Mouse (Mus musculus) neural tube, embryonic 13.5 days (tissue): Measurements from ENCODE around the gene Spsb4. TPM values are rescaled to one million over a fixed set of nuclear protein-coding genes. Genes with fewer than 3 reads are reported as not detected.

Source experiments
- ATAC-seq: fragments of 200-750 bp; cut with Nextera tagmentation; 2 replicates; pipeline ENCODE4 v1.8.0; 2017; ENCODE audit warnings: low read depth, mild to moderate bottlenecking, moderate TSS enrichment, moderate library complexity
- H3K27ac ChIP-seq: fragments of 300-500 bp; sonication (generic); replicated peaks from 2 replicates; pipeline ENCODE4 v1.5.1; 2015; ENCODE audit warnings: moderate library complexity, mild to moderate bottlenecking, inconsistent platforms
- H3K27me3 ChIP-seq: fragments of 300-500 bp; sonication (generic); 2 replicates; pipeline ENCODE4 v1.6.1; 2015; ENCODE audit warnings: mild to moderate bottlenecking, inconsistent platforms
- H3K36me3 ChIP-seq: fragments of 300-500 bp; sonication (generic); 2 replicates; pipeline ENCODE4 v1.6.1; 2015; ENCODE audit warnings: mild to moderate bottlenecking, inconsistent platforms
- H3K4me1 ChIP-seq: fragments of 300-500 bp; sonication (generic); replicated peaks from 2 replicates; pipeline ENCODE4 v1.6.1; 2015; ENCODE audit warnings: inconsistent platforms
- H3K4me2 ChIP-seq: fragments of 300-500 bp; sonication (generic); 2 replicates; pipeline ENCODE4 v1.6.1; 2015; ENCODE audit warnings: inconsistent platforms, mild to moderate bottlenecking, moderate library complexity
- H3K4me3 ChIP-seq: fragments of 300-500 bp; sonication (generic); 2 replicates; pipeline ENCODE4 v1.5.1; 2015; ENCODE audit warnings: mild to moderate bottlenecking, inconsistent platforms
- H3K9ac ChIP-seq: fragments of 300-500 bp; sonication (generic); 2 replicates; pipeline ENCODE4 v1.6.1; 2015; ENCODE audit warnings: moderate library complexity, mild to moderate bottlenecking, inconsistent platforms
- H3K9me3 ChIP-seq: fragments of 300-500 bp; sonication (generic); 2 replicates; pipeline ENCODE4 v1.6.1; 2016; ENCODE audit warnings: inconsistent platforms
- WGBS: fragments of 180-500 bp; shearing (Covaris S2); methylation state at CpG from one replicate; pipeline ENCODE4 v1.1.7; 2015; 5-methylcytosine and 5-hydroxymethylcytosine counted together
- polyA plus RNA-seq: library from polyadenylated mRNA; unstranded; fragments of >200 nt; fragmentation: Nextera tagmentation; extraction: Ambion mirVana; gene quantifications from 2 replicates; pipeline ENCODE4 v1.2.1, GENCODE M21; 2015

The Spsb4 gene
- polyA plus RNA-seq, 1 experiment from 2014 or later = 59.6 TPM

- ATAC-seq = no peak
- Histone ChIP-seq H3K36me3 (peaks cover 1% of the 10 kb centered on the region; the same call in 1 of the 2 replicates), H3K9me3 (0 out of 2 replicates have a peak, but pooled peaks cover 7% of the 10 kb centered on the region), H3K9ac (no peak overlapping the region), H3K4me2 (no peak overlapping the region), H3K4me3 (no peak overlapping the region), H3K27ac (no peak overlapping the region), H3K27me3 (no peaks in the 10 kb centered on the region), H3K4me1 (peaks cover 22% of the 10 kb centered on the region)
- 65% methylated on average over 15 of the region's 15 CpGs for WGBS
These were observed 82.9 kb downstream of the Spsb4 start for GRCm38 (mm10) chr9:96935556-96936300.

GRCm38 (mm10) chr9:96934816-96935215 lies 83.8 kb downstream of the Spsb4 start:
- H3K4me3 ChIP-seq = no peak overlapping the region
- peaks cover 22% of the 10 kb centered on the region for H3K4me1 ChIP-seq
- no peak overlapping the region for H3K9ac ChIP-seq
- no peaks in the 10 kb centered on the region for H3K27me3 ChIP-seq
- 0 out of 2 replicates have a peak, but pooled peaks cover 7% of the 10 kb centered on the region for H3K9me3 ChIP-seq
- H3K4me2 ChIP-seq = no peak overlapping the region
- ATAC-seq = no peak
- H3K36me3 ChIP-seq = no peaks in the 10 kb centered on the region
- WGBS = 76% methylated on average over 3 of the region's 3 CpGs
- no peak overlapping the region for H3K27ac ChIP-seq

- Histone ChIP-seq H3K27ac (no peak overlapping the region), H3K9me3 (0 out of 2 replicates have a peak, but pooled peaks cover 7% of the 10 kb centered on the region), H3K4me2 (no peak overlapping the region), H3K4me1 (peaks cover 4% of the 10 kb centered on the region), H3K36me3 (no peaks in the 10 kb centered on the region), H3K9ac (no peak overlapping the region), H3K4me3 (no peak overlapping the region), H3K27me3 (no peaks in the 10 kb centered on the region)
- no peak for ATAC-seq
- 93% methylated on average over 8 of the region's 8 CpGs for WGBS
These were observed 85.9 kb downstream of the Spsb4 start for GRCm38 (mm10) chr9:96932751-96933150.

- ATAC-seq = no peak
- Histone ChIP-seq H3K4me2 (no peak overlapping the region), H3K9me3 (no peaks in the 10 kb centered on the region), H3K27ac (no peak overlapping the region), H3K4me3 (no peak overlapping the region), H3K27me3 (no peaks in the 10 kb centered on the region), H3K36me3 (no peaks in the 10 kb centered on the region), H3K4me1 (peaks cover 9% of the 10 kb centered on the region; the same call in 1 of the 2 replicates), H3K9ac (no peak overlapping the region)
- WGBS = 75% methylated on average over 17 of the region's 17 CpGs
These were observed 94.9 kb downstream of the Spsb4 start for GRCm38 (mm10) chr9:96923577-96924316.

- Histone ChIP-seq H3K4me3 (no peak overlapping the region), H3K9ac (no peak overlapping the region), H3K27me3 (no peaks in the 10 kb centered on the region), H3K27ac (peak overlapping the region; percentile 30), H3K36me3 (no peaks in the 10 kb centered on the region), H3K4me1 (peaks cover 9% of the 10 kb centered on the region; the same call in 1 of the 2 replicates), H3K4me2 (no peak overlapping the region), H3K9me3 (no peaks in the 10 kb centered on the region)
- 0 out of 2 replicates have a peak, but pooled peaks have one; percentile 3 for ATAC-seq
- 76% methylated on average over 6 of the region's 6 CpGs for WGBS
These were observed 95.5 kb downstream of the Spsb4 start for GRCm38 (mm10) chr9:96923119-96923518.

GRCm38 (mm10) chr9:96916620-96917538 lies 101.8 kb downstream of the Spsb4 start:
- 36% methylated on average over 27 of the region's 27 CpGs for WGBS
- H3K9ac ChIP-seq = no peak overlapping the region
- ATAC-seq = peak; percentile 91
- H3K4me2 ChIP-seq = no peak overlapping the region
- no peak overlapping the region for H3K4me3 ChIP-seq
- H3K4me1 ChIP-seq = 0 out of 2 replicates have a peak, but pooled peaks cover 5% of the 10 kb centered on the region
- no peaks in the 10 kb centered on the region for H3K36me3 ChIP-seq
- H3K27me3 ChIP-seq = no peaks in the 10 kb centered on the region
- H3K9me3 ChIP-seq = no peaks in the 10 kb centered on the region
- H3K27ac ChIP-seq = no peak overlapping the region

- peak; percentile 42; the same call in 1 of the 2 replicates for ATAC-seq
These were observed 102.6 kb downstream of the Spsb4 start for GRCm38 (mm10) chr9:96916076-96916475.

GRCm38 (mm10) chr9:96914851-96915250 lies 103.8 kb downstream of the Spsb4 start:
- 78% methylated on average over 6 of the region's 6 CpGs for WGBS
- no peaks in the 10 kb centered on the region for H3K27me3 ChIP-seq
- no peaks in the 10 kb centered on the region for H3K36me3 ChIP-seq
- H3K4me2 ChIP-seq = no peak overlapping the region
- no peaks in the 10 kb centered on the region for H3K9me3 ChIP-seq
- 0 out of 2 replicates have a peak, but pooled peaks cover 8% of the 10 kb centered on the region for H3K4me1 ChIP-seq
- no peak overlapping the region for H3K9ac ChIP-seq
- H3K4me3 ChIP-seq = no peak overlapping the region
- H3K27ac ChIP-seq = no peak overlapping the region
- no peak for ATAC-seq

More at GRCm38 (mm10) chr9:96916076-96916475, 102.6 kb downstream of the Spsb4 start:
- 58% methylated on average over 7 of the region's 7 CpGs for WGBS
- no peak overlapping the region for H3K4me2 ChIP-seq
- H3K9me3 ChIP-seq = no peaks in the 10 kb centered on the region
- no peak overlapping the region for H3K4me3 ChIP-seq
- no peaks in the 10 kb centered on the region for H3K27me3 ChIP-seq
- H3K4me1 ChIP-seq = 0 out of 2 replicates have a peak, but pooled peaks cover 5% of the 10 kb centered on the region
- no peaks in the 10 kb centered on the region for H3K36me3 ChIP-seq
- no peak overlapping the region for H3K9ac ChIP-seq
- no peak overlapping the region for H3K27ac ChIP-seq

GRCm38 (mm10) chr9:96914005-96914404 lies 104.6 kb downstream of the Spsb4 start:
- 84% methylated on average over 3 of the region's 3 CpGs for WGBS
- no peak overlapping the region for H3K27ac ChIP-seq
- no peak overlapping the region for H3K4me2 ChIP-seq
- no peaks in the 10 kb centered on the region for H3K27me3 ChIP-seq
- H3K4me1 ChIP-seq = 0 out of 2 replicates have a peak, but pooled peaks cover 8% of the 10 kb centered on the region
- ATAC-seq = no peak
- no peaks in the 10 kb centered on the region for H3K9me3 ChIP-seq
- no peak overlapping the region for H3K9ac ChIP-seq
- no peak overlapping the region for H3K4me3 ChIP-seq
- no peaks in the 10 kb centered on the region for H3K36me3 ChIP-seq

- 78% methylated on average over 1 of the region's 1 CpGs for WGBS
- Histone ChIP-seq H3K27me3 (no peaks in the 10 kb centered on the region), H3K9me3 (no peaks in the 10 kb centered on the region), H3K9ac (no peak overlapping the region), H3K36me3 (no peaks in the 10 kb centered on the region), H3K4me3 (no peak overlapping the region), H3K4me1 (peaks cover 8% of the 10 kb centered on the region; the same call in 1 of the 2 replicates), H3K27ac (no peak overlapping the region), H3K4me2 (no peak overlapping the region)
- ATAC-seq = no peak
These were observed 109.1 kb downstream of the Spsb4 start for GRCm38 (mm10) chr9:96909503-96909902.

GRCm38 (mm10) chr9:96908737-96909136 lies 109.9 kb downstream of the Spsb4 start:
- Histone ChIP-seq H3K36me3 (no peaks in the 10 kb centered on the region), H3K4me2 (no peak overlapping the region), H3K27me3 (no peaks in the 10 kb centered on the region), H3K4me3 (no peak overlapping the region), H3K9me3 (no peaks in the 10 kb centered on the region), H3K27ac (no peak overlapping the region), H3K4me1 (peaks cover 8% of the 10 kb centered on the region; the same call in 1 of the 2 replicates), H3K9ac (no peak overlapping the region)
- ATAC-seq = no peak
- WGBS = 76% methylated on average over 2 of the region's 2 CpGs
